Mouse (Mus musculus): ENCODE measurements around the gene Hist2h2bb. TPM values are rescaled to one million over a fixed set of nuclear protein-coding genes. Genes with fewer than 3 reads are reported as not detected.
"Not testable (repeated sequence)": the region's sequence is repeated elsewhere in the genome, so short reads cannot be mapped to it uniquely, and the experiment has no call there.

Hist2h2bb gene
- total RNA-seq, 2 experiments from 2014 or later: 126 to 137 TPM

DNA sequence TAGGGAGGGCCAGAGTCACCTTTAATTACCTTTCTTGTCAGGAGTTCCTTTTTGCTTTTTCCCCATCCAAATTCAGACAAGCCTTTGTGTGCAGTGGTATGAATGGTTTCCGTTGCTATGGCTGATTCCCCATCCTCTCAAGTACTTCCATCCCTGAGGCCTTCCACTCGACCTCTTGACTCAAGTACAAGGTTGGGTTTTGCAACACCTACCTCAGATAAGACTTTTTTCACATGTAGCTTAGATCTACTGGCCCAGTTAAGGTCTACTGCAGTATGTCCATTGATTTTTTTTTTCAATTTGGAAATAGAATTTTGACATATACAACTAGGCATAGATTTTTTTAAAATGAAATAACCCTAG lies 37.8 kb upstream of the Hist2h2bb start:
- no peak overlapping the region for H3K27ac ChIP-seq
- no peak for DNase-seq (ENCODE audit: low spot score in 2 of 2)
- no peak for TF ChIP-seq CTCF (conservative IDR thresholded peaks at IDR 0.05)
- H3K4me3 ChIP-seq: no peak overlapping the region

DNA sequence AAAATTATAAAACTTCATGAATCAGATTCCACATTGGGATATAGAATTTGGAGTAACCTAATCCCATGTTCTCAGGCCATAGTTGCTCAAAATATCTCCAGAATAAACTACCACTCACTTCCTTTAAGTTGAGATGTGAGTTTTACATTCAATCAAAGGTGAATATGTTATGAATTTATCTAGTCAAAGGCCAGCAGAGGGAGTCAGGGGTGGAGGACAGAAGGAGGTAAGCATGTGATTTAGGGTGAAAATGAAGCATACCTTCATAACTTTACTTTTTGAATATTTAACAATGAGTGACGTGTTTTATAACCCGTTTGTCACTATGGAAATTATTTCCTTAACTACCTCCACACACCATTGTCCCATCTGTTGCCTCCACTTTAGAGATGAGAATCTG lies 34.6 kb upstream of the Hist2h2bb start:
- DNase-seq (ENCODE audit: low spot score in 2 of 2): no peak
- TF ChIP-seq CTCF (conservative IDR thresholded peaks at IDR 0.05): peak; percentile 30; the same call in 1 of the 2 replicates
- peak overlapping the region; percentile 36; the same call in 1 of the 2 replicates for H3K27ac ChIP-seq
- H3K4me3 ChIP-seq: no peak overlapping the region

DNA sequence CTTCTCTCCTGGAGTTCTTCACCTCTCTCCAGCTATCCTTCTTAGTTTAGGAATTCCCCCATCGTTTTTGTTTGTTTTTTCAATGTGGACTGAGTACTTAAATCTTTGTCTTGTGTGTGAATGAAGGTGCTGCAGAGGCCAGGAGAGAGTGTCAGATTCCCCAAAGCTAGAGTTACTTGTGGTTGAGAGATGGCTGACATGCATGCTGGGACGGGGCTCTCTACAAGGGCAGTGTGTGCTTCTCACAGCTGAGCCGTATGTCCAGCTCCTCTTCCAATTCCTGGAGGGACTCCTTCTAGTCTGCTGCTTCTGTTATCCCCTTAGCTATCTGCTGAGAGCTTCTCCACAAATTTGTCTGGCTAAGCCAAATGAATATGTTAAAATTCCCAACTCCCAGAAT lies 33.7 kb upstream of the Hist2h2bb start:
- no peak for TF ChIP-seq CTCF (conservative IDR thresholded peaks at IDR 0.05)
- DNase-seq (ENCODE audit: low spot score in 2 of 2): no peak
- Histone ChIP-seq H3K4me3 (no peak overlapping the region), H3K27ac (peak overlapping the region; percentile 36)

DNA sequence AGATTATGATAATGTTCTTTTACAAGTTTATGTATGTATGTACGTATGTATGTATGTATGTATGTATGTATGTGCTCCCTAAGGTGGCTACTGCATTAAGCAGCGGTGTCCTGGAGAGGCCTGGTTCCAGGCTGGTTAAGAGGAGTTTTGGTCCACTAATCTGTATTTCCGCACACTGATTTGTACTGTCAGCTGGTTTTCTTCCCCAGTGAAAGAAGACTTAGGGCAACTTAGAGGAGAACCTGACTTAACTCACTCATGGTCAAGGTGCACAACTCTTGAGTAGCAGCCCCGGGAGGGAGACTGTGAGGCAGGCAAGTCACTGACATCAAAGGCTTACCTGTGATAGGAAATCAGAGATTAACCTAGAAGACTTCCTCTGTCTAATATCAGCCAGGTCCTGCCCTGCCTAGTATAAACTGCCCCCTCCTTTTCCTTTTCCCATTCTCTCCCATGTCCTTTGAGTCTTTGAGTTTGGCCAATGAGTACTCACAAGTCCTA lies 32.7 kb upstream of the Hist2h2bb start:
- no peak for TF ChIP-seq CTCF (conservative IDR thresholded peaks at IDR 0.05)
- no peak for DNase-seq (ENCODE audit: low spot score in 2 of 2)

DNA sequence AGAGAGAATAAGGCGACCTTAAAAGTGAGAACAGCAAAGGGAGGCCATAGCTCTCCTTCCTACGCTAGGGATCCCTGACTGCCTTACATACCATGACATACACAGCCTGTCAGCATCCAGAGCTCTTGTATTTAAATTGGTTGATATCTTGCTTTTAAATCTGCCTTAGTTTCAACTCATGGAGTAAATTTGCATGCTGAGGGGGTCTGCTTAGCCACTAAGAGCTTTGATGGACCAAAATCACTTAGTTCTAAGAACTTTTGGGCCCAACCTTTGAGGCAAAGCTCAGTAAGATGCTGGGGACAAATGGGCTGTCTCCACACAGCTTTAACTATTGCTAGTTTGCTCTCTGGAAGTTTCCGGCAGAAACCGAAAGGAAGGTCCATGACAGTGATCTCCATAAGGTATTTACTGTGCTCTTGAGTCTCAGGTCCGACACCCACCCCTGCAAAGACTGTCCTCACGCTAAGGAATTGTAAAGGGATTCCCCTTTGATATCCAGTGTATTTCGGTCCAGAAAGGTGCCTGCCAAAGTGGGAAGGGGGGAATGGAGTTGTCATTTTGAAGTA lies 32.1 kb upstream of the Hist2h2bb start:
- H3K27ac ChIP-seq: no peak overlapping the region
- no peak for DNase-seq (ENCODE audit: low spot score in 2 of 2)
- no peak overlapping the region for H3K4me3 ChIP-seq
- no peak for TF ChIP-seq CTCF (conservative IDR thresholded peaks at IDR 0.05)

More for the DNA sequence above, 32.7 kb upstream of the Hist2h2bb start:
- Histone ChIP-seq H3K4me3 (no peak overlapping the region), H3K27ac (no peak overlapping the region)

DNA sequence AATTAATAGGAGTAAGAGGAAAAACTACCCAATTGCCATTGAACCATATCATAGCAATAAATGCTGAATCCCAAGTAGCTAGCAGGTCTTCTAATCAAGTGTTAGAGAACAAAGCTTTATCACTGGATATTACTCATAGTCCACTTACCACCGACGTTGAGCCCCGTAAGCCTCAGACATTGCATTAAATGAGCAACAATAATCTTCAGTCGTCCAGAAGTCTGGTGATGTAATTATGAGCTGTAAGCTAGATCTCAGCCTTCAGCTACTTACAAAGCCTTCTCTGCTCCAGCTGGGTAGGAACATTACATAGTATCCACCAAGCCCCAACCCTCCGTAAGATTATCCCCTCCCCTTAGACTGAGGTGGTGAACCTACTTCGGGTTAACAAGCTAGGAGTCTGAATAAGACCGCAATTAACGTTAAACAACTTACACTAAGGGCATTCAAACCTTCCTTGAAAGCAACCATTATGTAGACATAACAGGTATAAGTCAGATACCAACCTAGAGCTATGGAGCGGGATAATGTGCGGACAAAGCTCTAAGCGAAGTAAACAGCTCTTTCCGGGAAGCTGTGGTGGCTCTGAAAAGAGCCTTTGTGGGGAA lies 31.5 kb upstream of the Hist2h2bb start:
- TF ChIP-seq CTCF (conservative IDR thresholded peaks at IDR 0.05): no peak
- peak overlapping the region; percentile 32 for H3K4me3 ChIP-seq
- H3K27ac ChIP-seq: no peak overlapping the region
- no peak for DNase-seq (ENCODE audit: low spot score in 2 of 2)

DNA sequence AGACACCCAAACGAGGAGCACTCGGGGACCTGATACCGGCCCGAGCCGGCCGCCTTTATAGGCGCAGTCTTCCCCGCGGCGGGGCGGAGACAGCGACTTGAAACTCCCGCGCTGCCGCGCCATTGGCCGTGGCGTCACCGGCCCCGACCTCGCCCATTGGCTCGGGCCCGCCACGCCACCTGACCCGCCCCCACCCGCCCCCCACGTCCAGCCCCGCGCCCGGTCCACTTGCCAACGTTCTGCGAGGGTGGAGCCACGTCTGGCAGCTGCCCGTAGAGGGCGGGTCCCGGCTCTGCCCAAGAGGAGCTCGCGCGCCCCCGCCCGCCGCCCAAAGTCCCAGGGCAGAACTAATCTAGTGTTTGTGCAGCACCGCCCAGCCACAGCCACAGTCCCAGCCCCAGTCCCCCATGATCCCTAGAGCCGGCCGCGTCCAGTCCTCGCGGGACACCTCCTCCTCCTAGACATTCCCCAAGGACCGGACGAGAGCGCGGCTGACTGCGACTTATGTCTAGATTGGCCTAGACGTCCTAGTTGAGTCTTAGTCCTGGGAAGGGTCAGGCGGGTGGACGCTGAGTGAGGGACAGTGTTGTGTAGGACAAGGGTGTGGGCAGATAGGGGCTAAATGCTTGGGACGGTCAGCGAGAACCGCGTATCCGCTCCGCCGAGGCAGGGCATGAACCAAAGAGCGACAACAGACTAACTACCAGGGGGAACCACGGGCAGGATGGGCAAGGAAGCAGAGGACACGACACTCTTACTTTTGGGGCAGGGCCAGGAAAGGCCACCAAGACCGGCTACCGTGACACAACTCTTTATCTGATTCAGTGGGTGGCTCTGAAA lies 30.4 kb upstream of the Hist2h2bb start, which contains the start of gene Hist2h3c2:
Gene Hist2h3c2 (minus strand): TSS at position 174 of the 840 bp plus-strand sequence.
- Histone ChIP-seq H3K4me3 (peak within 1 kb of the TSS; percentile 62), H3K27ac (peak within 1 kb of the TSS; percentile 87)
- DNase-seq (ENCODE audit: low spot score in 2 of 2): not testable (repeated sequence)

DNA sequence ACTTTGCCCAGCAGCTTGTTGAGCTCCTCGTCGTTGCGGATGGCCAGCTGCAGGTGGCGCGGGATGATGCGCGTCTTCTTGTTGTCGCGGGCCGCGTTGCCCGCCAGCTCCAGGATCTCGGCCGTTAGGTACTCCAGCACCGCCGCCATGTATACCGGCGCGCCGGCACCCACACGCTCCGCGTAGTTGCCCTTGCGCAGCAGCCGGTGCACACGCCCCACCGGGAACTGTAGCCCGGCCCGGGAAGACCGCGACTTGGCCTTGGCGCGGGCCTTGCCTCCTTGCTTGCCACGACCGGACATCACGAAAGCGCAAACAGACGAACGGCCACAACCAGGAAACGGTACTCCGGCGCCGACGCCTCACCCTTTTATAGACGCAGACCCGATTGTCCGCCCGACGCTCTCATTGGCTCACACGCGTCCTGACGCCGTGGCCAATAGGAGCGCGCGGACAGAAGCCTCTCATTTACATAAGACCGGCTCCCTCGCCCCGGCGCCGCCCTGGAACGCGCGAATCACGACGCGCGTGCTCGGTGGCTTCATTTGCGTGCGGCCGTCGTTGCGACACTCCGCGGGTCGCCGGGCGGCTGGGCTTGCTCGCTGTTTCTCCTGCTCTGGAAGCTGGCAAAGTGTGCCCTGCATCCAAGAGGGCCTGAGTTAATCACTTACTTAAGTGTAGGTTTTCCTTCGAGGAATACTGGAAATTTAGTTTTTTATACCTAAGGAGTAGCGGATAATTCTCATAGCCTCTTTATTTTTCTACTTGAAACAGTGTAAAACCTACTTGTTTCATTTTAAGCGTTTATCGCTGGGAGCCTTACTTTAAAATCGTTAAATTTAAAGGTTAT lies 29.4 kb upstream of the Hist2h2bb start, which contains the start of gene Hist2h2aa2:
Gene Hist2h2aa2 (minus strand): TSS at position 328 of the 850 bp plus-strand sequence.
- Histone ChIP-seq H3K27ac (peak within 1 kb of the TSS; percentile 96), H3K4me3 (peak within 1 kb of the TSS; percentile 62)
- peak; percentile 96 for DNase-seq (ENCODE audit: low spot score in 2 of 2)

DNA sequence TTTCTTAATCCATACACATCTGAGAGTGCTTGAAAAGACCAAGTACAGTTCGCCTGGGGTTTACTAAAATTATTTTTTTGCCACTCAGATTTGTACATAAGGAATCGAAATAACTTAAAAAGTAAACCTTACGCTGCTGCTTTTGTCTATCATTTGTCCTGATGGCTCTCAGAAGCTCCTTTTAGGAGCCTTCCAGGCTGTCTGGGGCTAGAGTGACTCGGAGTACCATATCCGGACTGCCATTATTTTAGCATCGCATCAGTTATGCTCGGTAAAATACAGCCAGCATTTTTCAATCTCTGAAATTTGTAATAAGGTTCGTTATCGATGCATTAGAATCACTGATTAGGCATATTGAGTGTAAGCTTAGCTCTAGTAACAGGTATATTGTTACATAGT lies 28.8 kb upstream of the Hist2h2bb start:
- peak overlapping the region; percentile 96 for H3K27ac ChIP-seq

DNA sequence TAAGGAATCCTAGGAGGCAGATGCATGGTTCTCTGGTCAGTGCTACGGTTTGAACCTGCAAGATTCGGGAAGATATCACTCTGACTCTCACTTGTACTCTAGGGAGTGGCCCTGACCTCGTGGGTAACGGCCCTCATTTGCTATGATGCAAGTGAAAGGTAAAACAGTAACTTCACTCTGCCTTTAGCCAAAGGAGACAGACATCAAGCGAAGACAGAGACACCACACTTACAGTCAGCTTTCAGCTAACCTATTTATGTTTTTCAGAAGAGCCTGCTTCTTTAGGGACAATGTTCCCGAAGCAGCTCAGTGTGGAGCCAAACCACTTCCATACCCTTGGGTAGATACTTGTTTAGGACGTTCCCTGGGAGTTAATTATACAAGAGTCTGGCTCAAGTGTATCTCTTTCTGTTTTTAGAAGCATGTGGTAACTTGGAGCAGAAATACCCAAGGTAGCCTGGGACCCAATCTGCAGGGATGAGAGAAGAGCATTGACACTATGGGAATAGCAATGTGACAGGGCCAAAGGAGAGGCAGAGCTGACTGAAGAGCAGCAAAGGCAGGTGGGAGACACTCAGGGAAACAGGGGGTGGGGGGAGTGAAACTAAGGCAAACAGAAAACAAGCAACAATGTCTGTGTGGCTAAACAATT lies 25.5 kb upstream of the Hist2h2bb start:
- Histone ChIP-seq H3K4me3 (peak overlapping the region; percentile 84), H3K27ac (peak overlapping the region; percentile 98)
- TF ChIP-seq CTCF (conservative IDR thresholded peaks at IDR 0.05): no peak
- no peak for DNase-seq (ENCODE audit: low spot score in 2 of 2)

More for the DNA sequence above, 28.8 kb upstream of the Hist2h2bb start:
- DNase-seq (ENCODE audit: low spot score in 2 of 2): no peak
- H3K4me3 ChIP-seq: peak overlapping the region; percentile 57
- no peak for TF ChIP-seq CTCF (conservative IDR thresholded peaks at IDR 0.05)

DNA sequence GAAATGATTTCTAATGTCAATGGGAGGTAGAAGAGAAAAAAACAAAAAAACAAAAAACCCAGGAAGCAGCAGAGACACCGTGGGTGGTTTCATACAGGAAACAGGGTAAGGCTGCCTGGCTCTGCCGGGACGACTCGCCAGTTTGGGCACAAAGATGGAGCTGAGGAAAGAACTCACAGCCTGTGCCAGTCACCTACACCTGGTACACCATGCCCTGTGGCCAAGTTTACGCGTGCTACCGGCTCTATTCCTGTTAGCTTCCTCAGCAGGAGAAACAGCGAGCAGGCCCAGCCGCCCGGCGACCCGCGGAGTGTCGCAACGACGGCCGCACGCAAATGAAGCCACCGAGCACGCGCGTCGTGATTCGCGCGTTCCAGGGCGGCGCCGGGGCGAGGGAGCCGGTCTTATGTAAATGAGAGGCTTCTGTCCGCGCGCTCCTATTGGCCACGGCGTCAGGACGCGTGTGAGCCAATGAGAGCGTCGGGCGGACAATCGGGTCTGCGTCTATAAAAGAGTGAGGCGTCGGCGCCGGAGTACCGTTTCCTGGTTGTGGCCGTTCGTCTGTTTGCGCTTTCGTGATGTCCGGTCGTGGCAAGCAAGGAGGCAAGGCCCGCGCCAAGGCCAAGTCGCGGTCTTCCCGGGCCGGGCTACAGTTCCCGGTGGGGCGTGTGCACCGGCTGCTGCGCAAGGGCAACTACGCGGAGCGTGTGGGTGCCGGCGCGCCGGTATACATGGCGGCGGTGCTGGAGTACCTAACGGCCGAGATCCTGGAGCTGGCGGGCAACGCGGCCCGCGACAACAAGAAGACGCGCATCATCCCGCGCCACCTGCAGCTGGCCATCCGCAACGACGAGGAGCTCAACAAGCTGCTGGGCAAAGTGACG lies 24.3 kb upstream of the Hist2h2bb start, which contains the start of gene Hist2h2aa1:
Gene Hist2h2aa1 (plus strand): TSS at position 495 of the 884 bp plus-strand sequence.
- peak; percentile 84 to 87 for DNase-seq (ENCODE audit: low spot score in 2 of 2)
- Histone ChIP-seq H3K4me3 (peak within 1 kb of the TSS; percentile 84), H3K27ac (peak within 1 kb of the TSS; percentile 98)

DNA sequence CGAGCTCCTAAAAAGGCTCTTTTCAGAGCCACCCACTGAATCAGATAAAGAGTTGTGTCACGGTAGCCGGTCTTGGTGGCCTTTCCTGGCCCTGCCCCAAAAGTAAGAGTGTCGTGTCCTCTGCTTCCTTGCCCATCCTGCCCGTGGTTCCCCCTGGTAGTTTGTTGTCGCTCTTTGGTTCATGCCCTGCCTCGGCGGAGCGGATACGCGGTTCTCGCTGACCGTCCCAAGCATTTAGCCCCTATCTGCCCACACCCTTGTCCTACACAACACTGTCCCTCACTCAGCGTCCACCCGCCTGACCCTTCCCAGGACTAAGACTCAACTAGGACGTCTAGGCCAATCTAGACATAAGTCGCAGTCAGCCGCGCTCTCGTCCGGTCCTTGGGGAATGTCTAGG lies 23.5 kb upstream of the Hist2h2bb start:
- peak overlapping the region; percentile 40; the same call in 1 of the 2 replicates for H3K4me3 ChIP-seq
- not testable (repeated sequence) for DNase-seq (ENCODE audit: low spot score in 2 of 2); H3K27ac ChIP-seq

DNA sequence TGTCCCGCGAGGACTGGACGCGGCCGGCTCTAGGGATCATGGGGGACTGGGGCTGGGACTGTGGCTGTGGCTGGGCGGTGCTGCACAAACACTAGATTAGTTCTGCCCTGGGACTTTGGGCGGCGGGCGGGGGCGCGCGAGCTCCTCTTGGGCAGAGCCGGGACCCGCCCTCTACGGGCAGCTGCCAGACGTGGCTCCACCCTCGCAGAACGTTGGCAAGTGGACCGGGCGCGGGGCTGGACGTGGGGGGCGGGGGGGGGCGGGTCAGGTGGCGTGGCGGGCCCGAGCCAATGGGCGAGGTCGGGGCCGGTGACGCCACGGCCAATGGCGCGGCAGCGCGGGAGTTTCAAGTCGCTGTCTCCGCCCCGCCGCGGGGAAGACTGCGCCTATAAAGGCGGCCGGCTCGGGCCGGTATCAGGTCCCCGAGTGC lies 23.1 kb upstream of the Hist2h2bb start, which contains the start of gene Hist2h3c1:
Gene Hist2h3c1 (plus strand): TSS at position 259 of the 430 bp plus-strand sequence.
- not testable (repeated sequence) for DNase-seq (ENCODE audit: low spot score in 2 of 2); H3K27ac ChIP-seq
- H3K4me3 ChIP-seq: peak within 1 kb of the TSS; percentile 40; the same call in 1 of the 2 replicates
